Mouse (Mus musculus) megakaryocyte, embryonic 14.5 days (primary cell): ENCODE results near the gene Platr17.

ENCODE experiments used
- FLI1 ChIP-seq: IDR thresholded peaks from 2 replicates; pipeline ENCODE4 v1.6.1; 2012; ENCODE audit warnings: low read length, inconsistent platforms, mixed read lengths
- GATA1 ChIP-seq: IDR thresholded peaks from 3 replicates; pipeline ENCODE4 v1.6.1; 2012; ENCODE audit warnings: mixed read lengths, low read length, inconsistent platforms, borderline replicate concordance

GRCm38 (mm10) chr17:33900281-33900988 lies 4.5 kb upstream of the Platr17 start:
- TF ChIP-seq FLI1 (no peak), GATA1 (no peak)
